Mouse (Mus musculus) MEL (cell line): ENCODE measurements around the gene Dhcr7. TPM values are rescaled to one million over a fixed set of nuclear protein-coding genes. Genes with fewer than 3 reads are reported as not detected.

Source experiments
- DNase-seq: peaks from one replicate; pipeline ENCODE4 v3.0.0; 2011; ENCODE audit warnings: low read depth, low spot score
- H3K27ac ChIP-seq: 2 replicates; pipeline ENCODE4 v1.5.1; 2012; ENCODE audit warnings: low read depth, mild to moderate bottlenecking, control low read depth, low read length, moderate library complexity; ENCODE audit not compliant: control insufficient read depth
- H3K27me3 ChIP-seq, 2 experiments: fragments of 150-350 bp in 1 of 2; sonication (generic) in 1 of 2; 2 replicates each; pipeline ENCODE4 v1.6.1; 2012; ENCODE audit warnings: low read length in 2 of 2, mild to moderate bottlenecking in 2 of 2, improper control_type of control experiment in 1 of 2, moderate library complexity in 1 of 2; ENCODE audit not compliant: insufficient read depth in 2 of 2, control insufficient read depth in 1 of 2
- H3K36me3 ChIP-seq, 2 experiments: 2 replicates each; pipeline ENCODE4 v1.6.1; 2012 to 2014; ENCODE audit warnings: low read length in 2 of 2, improper control_type of control experiment in 1 of 2, inconsistent platforms in 1 of 2, mild to moderate bottlenecking in 1 of 2; ENCODE audit not compliant: insufficient read depth in 2 of 2, control insufficient read depth in 1 of 2
- H3K4me1 ChIP-seq, 2 experiments: fragments of 150-350 bp in 1 of 2; sonication (generic) in 1 of 2; 2 replicates each; pipeline ENCODE4 v1.6.1; 2012; ENCODE audit warnings: low read length in 2 of 2, improper control_type of control experiment in 1 of 2, mild to moderate bottlenecking in 1 of 2; ENCODE audit not compliant: insufficient read depth in 2 of 2, control insufficient read depth in 1 of 2
- H3K4me3 ChIP-seq, 2 experiments: fragments of 150-350 bp in 1 of 2; sonication (generic) in 1 of 2; 2 replicates each; pipeline ENCODE4 v1.5.1; 2012; ENCODE audit warnings: low read depth in 2 of 2, low read length in 2 of 2, mild to moderate bottlenecking in 2 of 2, moderate library complexity in 2 of 2, control low read depth in 1 of 2, improper control_type of control experiment in 1 of 2; ENCODE audit not compliant: control insufficient read depth in 1 of 2, insufficient read depth in 1 of 2
- H3K79me2 ChIP-seq: 2 replicates; pipeline ENCODE4 v1.6.1; 2012; ENCODE audit warnings: mild to moderate bottlenecking, low read length, moderate library complexity; ENCODE audit not compliant: control insufficient read depth, poor library complexity, insufficient read depth
- H3K9ac ChIP-seq: 2 replicates; pipeline ENCODE4 v1.6.1; 2012; ENCODE audit warnings: low read depth, mild to moderate bottlenecking, control low read depth, low read length, moderate library complexity; ENCODE audit not compliant: control insufficient read depth, poor library complexity, severe bottlenecking
- H3K9me3 ChIP-seq: fragments of 150-350 bp; sonication (generic); replicated peaks from 2 replicates; pipeline ENCODE4 v1.6.1; 2012; ENCODE audit warnings: mild to moderate bottlenecking, low read length, improper control_type of control experiment, moderate library complexity; ENCODE audit not compliant: insufficient read depth
- CTCF ChIP-seq, 3 experiments: IDR thresholded peaks in 2 of 3; conservative IDR thresholded peaks in 1 of 3; 2 replicates each; pipeline ENCODE4 v1.5.1; 2011 to 2012; ENCODE audit warnings: low read length in 3 of 3, low read depth in 2 of 3, mild to moderate bottlenecking in 2 of 3, improper control_type of control experiment in 1 of 3, inconsistent platforms in 1 of 3, mixed read lengths in 1 of 3, moderate library complexity in 1 of 3; ENCODE audit not compliant: control insufficient read depth in 1 of 3, insufficient read depth in 1 of 3, poor library complexity in 1 of 3, severe bottlenecking in 1 of 3
- EP300 ChIP-seq, 2 experiments: IDR thresholded peaks; 2 replicates each; pipeline ENCODE4 v1.6.1; 2011; ENCODE audit warnings: improper control_type of control experiment in 2 of 2, low read length in 2 of 2, low read depth in 1 of 2, mild to moderate bottlenecking in 1 of 2
- ETS1 ChIP-seq: IDR thresholded peaks from 2 replicates; pipeline ENCODE4 v1.6.1; 2012; ENCODE audit warnings: low read depth, mild to moderate bottlenecking, inconsistent platforms, low read length, improper control_type of control experiment, moderate library complexity
- GATA1 ChIP-seq: IDR thresholded peaks from 2 replicates; pipeline ENCODE4 v1.6.1; 2011; ENCODE audit warnings: low read depth, low read length, improper control_type of control experiment
- MYC ChIP-seq: IDR thresholded peaks from 2 replicates; pipeline ENCODE4 v1.6.1; 2011; ENCODE audit warnings: low read depth, mild to moderate bottlenecking, low read length, improper control_type of control experiment, moderate library complexity
- NRF1 ChIP-seq: IDR thresholded peaks from 2 replicates; pipeline ENCODE4 v1.6.1; 2014; ENCODE audit warnings: low read depth, mild to moderate bottlenecking, inconsistent platforms, low read length, improper control_type of control experiment, moderate library complexity; ENCODE audit not compliant: poor library complexity, insufficient read depth, severe bottlenecking
- POLR2AphosphoS2 ChIP-seq: IDR thresholded peaks from 2 replicates; pipeline ENCODE4 v1.6.1; 2011; ENCODE audit warnings: low read length, improper control_type of control experiment
- RAD21 ChIP-seq: IDR thresholded peaks from 2 replicates; pipeline ENCODE4 v1.6.1; 2011; ENCODE audit warnings: mild to moderate bottlenecking, low read depth, low read length, improper control_type of control experiment
- TCF12 ChIP-seq: IDR thresholded peaks from 2 replicates; pipeline ENCODE4 v1.6.1; 2014; ENCODE audit warnings: low read depth, mild to moderate bottlenecking, inconsistent platforms, low read length, improper control_type of control experiment, moderate library complexity
- USF2 ChIP-seq, 2 experiments: IDR thresholded peaks; 2 replicates each; pipeline ENCODE4 v1.6.1; 2011 to 2012; ENCODE audit warnings: improper control_type of control experiment in 2 of 2, low read length in 2 of 2, borderline replicate concordance in 1 of 2, inconsistent platforms in 1 of 2, low read depth in 1 of 2, mild to moderate bottlenecking in 1 of 2; ENCODE audit not compliant: insufficient read depth in 1 of 2
- ZMIZ1 ChIP-seq: IDR thresholded peaks from 2 replicates; pipeline ENCODE4 v1.6.1; 2012; ENCODE audit warnings: low read depth, mild to moderate bottlenecking, inconsistent platforms, low read length, improper control_type of control experiment, moderate library complexity
- polyA plus RNA-seq, 2 experiments: library from polyadenylated mRNA; stranded (reverse) in 1 of 2; unstranded in 1 of 2; fragments of >175 nt in 1 of 2; fragments of >200 nt in 1 of 2; gene quantifications; 2 replicates each; pipeline versions ENCODE4 v1.2.1 to v1.2.4; 2012; ENCODE audit warnings: low replicate concordance in 2 of 2, low read depth in 1 of 2; ENCODE audit not compliant: insufficient read length in 2 of 2, insufficient read depth in 1 of 2, missing spikeins in 1 of 2
- total RNA-seq: library from RNA; depleted of rRNA; stranded (reverse); fragments of 300-350 nt; gene quantifications from 2 replicates; pipeline ENCODE4 v1.2.3, GENCODE M21; 2012

Gene Dhcr7
- total and polyA plus RNA-seq, 3 experiments, result 12.7 to 40.7 TPM; not detected in 1

- no peaks in the 10 kb centered on the region for H3K9me3 ChIP-seq
- H3K36me3 ChIP-seq, result no peaks in the 10 kb centered on the region
- TF ChIP-seq USF2 (IDR thresholded peaks at IDR 0.05; ENCODE audit: borderline replicate concordance in 1 of 2, insufficient read depth in 1 of 2, low read depth in 1 of 2, low read length in 2 of 2) (no peak), CTCF (IDR thresholded peaks at IDR 0.05 in 2 of 3, conservative IDR thresholded peaks at IDR 0.05 in 1 of 3; ENCODE audit: control insufficient read depth in 1 of 3, insufficient read depth in 1 of 3, low read depth in 2 of 3, low read length in 3 of 3, poor library complexity in 1 of 3, severe bottlenecking in 1 of 3) (no peak), POLR2AphosphoS2 (no peak), ETS1 (no peak), NRF1 (no peak), MYC (no peak), ZMIZ1 (no peak)
- H3K79me2 ChIP-seq, result no peaks in the 10 kb centered on the region
- H3K27ac ChIP-seq, result no peak within 1 kb of the TSS
- H3K4me3 ChIP-seq, result no peak within 1 kb of the TSS
- H3K4me1 ChIP-seq, result no peaks in the 10 kb centered on the region
- DNase-seq, result no peak
- no peaks in the 10 kb centered on the region for H3K27me3 ChIP-seq
- no peak within 1 kb of the TSS for H3K9ac ChIP-seq
These were observed 43.6 kb downstream of the Dhcr7 start, which contains the start of gene Gm498 for GRCm38 (mm10) chr7:143866538-143866937. TSS of gene Gm498 (plus strand) at chr7:143866838.

- no peak overlapping the region for H3K4me3 ChIP-seq
- no peaks in the 10 kb centered on the region for H3K9me3 ChIP-seq
- TF ChIP-seq GATA1 (no peak), EP300 (IDR thresholded peaks at IDR 0.05; ENCODE audit: low read depth in 1 of 2, low read length in 2 of 2) (no peak)
- no peaks in the 10 kb centered on the region for H3K4me1 ChIP-seq
- H3K36me3 ChIP-seq, result no peaks in the 10 kb centered on the region
- H3K79me2 ChIP-seq, result no peaks in the 10 kb centered on the region
- no peak overlapping the region for H3K9ac ChIP-seq
- DNase-seq, result no peak
- H3K27me3 ChIP-seq, result no peaks in the 10 kb centered on the region
- no peak overlapping the region for H3K27ac ChIP-seq
These were observed 45.9 kb downstream of the Dhcr7 start for GRCm38 (mm10) chr7:143868874-143869273.

- Histone ChIP-seq H3K4me3 (no peak overlapping the region), H3K79me2 (no peaks in the 10 kb centered on the region), H3K9ac (no peak overlapping the region), H3K36me3 (no peaks in the 10 kb centered on the region; a peak in 2 of 4 replicates), H3K27ac (no peak overlapping the region; the same call in 1 of the 2 replicates), H3K9me3 (no peaks in the 10 kb centered on the region), H3K27me3 (no peaks in the 10 kb centered on the region), H3K4me1 (peaks cover 0 to 9% of the 10 kb centered on the region in 2 experiments; a peak in 2 of 4 replicates)
- 0 out of 2 replicates have a peak, but pooled peaks have one; percentile 22 for TF ChIP-seq TCF12
- no peak for TF ChIP-seq RAD21
- peak; percentile 13 for DNase-seq
These were observed 60.8 kb downstream of the Dhcr7 start for GRCm38 (mm10) chr7:143883717-143884116.
